Mouse (Mus musculus) brain, embryonic 14.5 days (tissue): ENCODE results near the gene Snd1.

Source experiments
- CTCF ChIP-seq: fragments of 200-500 bp; IDR thresholded peaks from 2 replicates; pipeline ENCODE4 v1.5.1; 2012; ENCODE audit warnings: inconsistent platforms, mild to moderate bottlenecking, moderate library complexity, borderline replicate concordance; ENCODE audit not compliant: insufficient read depth, insufficient read length; ENCODE audit errors: extremely low read depth
- POLR2A ChIP-seq: fragments of 200-500 bp; IDR thresholded peaks from 2 replicates; pipeline ENCODE4 v1.6.1; 2012; ENCODE audit warnings: mild to moderate bottlenecking, inconsistent platforms, borderline replicate concordance; ENCODE audit not compliant: poor library complexity, insufficient read depth, insufficient read length, severe bottlenecking; ENCODE audit errors: extremely low read depth

- TF ChIP-seq CTCF (no peak), POLR2A (no peak)
Observed at GRCm38 (mm10) chr6:28862304-28862703, 387.4 kb downstream of the Snd1 start.
